Mouse (Mus musculus) left cerebral cortex, adult 2 months (tissue): ENCODE data around the gene Tmem106c. TPM values are rescaled to one million over a fixed set of nuclear protein-coding genes. Genes with fewer than 3 reads are reported as not detected.

Experiments used
- DNase-seq, 2 experiments: peaks; one replicate each; pipeline ENCODE4 v3.0.0; 2021 to 2022; ENCODE audit warnings: low spot score in 2 of 2, mixed read lengths in 1 of 2; ENCODE audit errors: extremely low spot score in 1 of 2
- H3K27ac ChIP-seq: fragments of 200-600 bp; 2 replicates; pipeline ENCODE4 v1.8.1; 2022
- H3K4me3 ChIP-seq: fragments of 200-600 bp; 2 replicates; pipeline ENCODE4 v1.8.1; 2022
- CTCF ChIP-seq: fragments of 200-600 bp; IDR thresholded peaks from 2 replicates; pipeline ENCODE4 v1.8.1; 2022; ENCODE audit warnings: antibody characterized with exemption, mild to moderate bottlenecking, moderate library complexity
- intact Hi-C: fragments of 180-260 bp; cut with DNase I; formaldehyde crosslinking; loops from one replicate; pipeline ENCODE4 v1.15.1; 2025
- total RNA-seq, 2 experiments: library from RNA; stranded (reverse); gene quantifications; 2 replicates each; pipeline ENCODE4 v1.2.3; 2021

Tmem106c gene
- total RNA-seq, 2 experiments from 2014 or later = 26.6 to 31.7 TPM

- intact Hi-C loops = no loop called here
- Histone ChIP-seq H3K4me3 (peak within 1 kb of the TSS; percentile 7; the same call in 1 of the 2 replicates), H3K27ac (no peak within 1 kb of the TSS)
- no peak for TF ChIP-seq CTCF
- no peak for DNase-seq
Measured at GRCm38 (mm10) chr15:98003822-98004739, 40.1 kb downstream of the Tmem106c start, which contains the start of gene Col2a1. Gene Col2a1, minus strand, starts transcription at chr15:98004695.

- Histone ChIP-seq H3K27ac (no peak overlapping the region), H3K4me3 (no peak overlapping the region; the same call in 1 of the 2 replicates)
- TF ChIP-seq CTCF = no peak
- DNase-seq = no peak
- intact Hi-C loops = no loop called here
Measured at GRCm38 (mm10) chr15:98004740-98005159, 40.8 kb downstream of the Tmem106c start.

- DNase-seq = no peak
- H3K27ac ChIP-seq = no peak overlapping the region
- no peak for TF ChIP-seq CTCF
- no peak overlapping the region for H3K4me3 ChIP-seq
- intact Hi-C loops = no loop called here
Measured at GRCm38 (mm10) chr15:98005181-98005580, 41.2 kb downstream of the Tmem106c start.

- intact Hi-C loops = no loop called here
- no peak for TF ChIP-seq CTCF
- no peak overlapping the region for H3K27ac ChIP-seq
- DNase-seq = no peak
- no peak overlapping the region for H3K4me3 ChIP-seq
Measured at GRCm38 (mm10) chr15:98012810-98013209, 48.8 kb downstream of the Tmem106c start.

GRCm38 (mm10) chr15:98017925-98018324 lies 53.9 kb downstream of the Tmem106c start:
- H3K4me3 ChIP-seq = no peak overlapping the region
- intact Hi-C loops = no loop called here
- TF ChIP-seq CTCF = no peak
- DNase-seq = no peak
- H3K27ac ChIP-seq = no peak overlapping the region

GRCm38 (mm10) chr15:98019047-98019446 lies 55.0 kb downstream of the Tmem106c start:
- no peak for TF ChIP-seq CTCF
- DNase-seq = no peak
- intact Hi-C loops = no loop called here
- H3K27ac ChIP-seq = no peak overlapping the region
- H3K4me3 ChIP-seq = no peak overlapping the region

Other genes with a start within 250 kb of the Tmem106c start
- 1 to 10 TPM; 2.8 to 4.7 TPM for gene Endou, start 232.9 kb upstream of the Tmem106c start, total RNA-seq
- 10 to 100 TPM; 46.5 to 50.4 TPM for gene Rapgef3, start 196.2 kb upstream of the Tmem106c start, total RNA-seq
- 100 to 1,000 TPM; 157 to 161 TPM for gene Slc48a1, start 185.7 kb upstream of the Tmem106c start, total RNA-seq
- 10 to 100 TPM; 38.4 to 41.6 TPM for gene Hdac7, start 119.7 kb upstream of the Tmem106c start, total RNA-seq
- under 1 TPM; 0.32 to 0.79 TPM for gene Vdr, start 53.6 kb upstream of the Tmem106c start, total RNA-seq
- gene Col2a1, start 40.5 kb downstream of the Tmem106c start, total RNA-seq = under 1 TPM; 0.61 to 0.63 TPM
- 100 to 1,000 TPM; 379 to 387 TPM for gene Pfkm, start 128.4 kb downstream of the Tmem106c start, total RNA-seq
- 10 to 100 TPM; 13.6 to 15.6 TPM for gene Senp1, start 129.5 kb downstream of the Tmem106c start, total RNA-seq
- gene Asb8, start 201.4 kb downstream of the Tmem106c start, total RNA-seq = 10 to 100 TPM; 46.2 to 51.8 TPM
- 10 to 100 TPM; 20.6 to 21.8 TPM for gene Ccdc184, start 203.0 kb downstream of the Tmem106c start, total RNA-seq
- gene Olfr288, start 231.3 kb downstream of the Tmem106c start, total RNA-seq = not detected